In genomic region chr2:132509714-132510113, GRCm38 (mm10) we compare ENCODE assay signal across 14 mouse cellular contexts.
DNase-seq lines count a peak whose midpoint lies in the region; ATAC-seq and TF ChIP-seq lines count a peak whose summit lies in the region.
"Had no signal": no experiment of that assay in that cellular context is flagged by ENCODE, and none has a peak within 500 bp of the region (broad histone marks: within the 10 kb centered on the region; RNA-seq: fewer than 3 reads in every experiment).

No protein-coding gene starts in this region.

- H3K27me3 ChIP-seq in cerebellum, adult 2 months (ENCODE audit: control insufficient read depth, insufficient read depth, low read length), result no peaks in the 10 kb centered on the region
- no peaks in the 10 kb centered on the region for H3K27me3 ChIP-seq in splenic B cell, adult 2 months (ENCODE audit: control insufficient read depth, insufficient read depth, low read length, poor library complexity, severe bottlenecking)
- H3K27me3 ChIP-seq in kidney, embryonic 15.5 days, result no peaks in the 10 kb centered on the region
- H3K27me3 ChIP-seq: forebrain, embryonic 13.5 days; heart, embryonic 12.5 days; hindbrain, embryonic 13.5 days had no signal

- H3K9me3 ChIP-seq in kidney, embryonic 15.5 days (replicated peaks), result no peaks in the 10 kb centered on the region
- H3K9me3 ChIP-seq: forebrain, embryonic 13.5 days; heart, embryonic 12.5 days; hindbrain, embryonic 13.5 days; midbrain, embryonic 12.5 days had no signal

- peak overlapping the region; percentile 17; the same call in 1 of the 2 replicates for H3K27ac ChIP-seq in cerebellum, adult 2 months (ENCODE audit: insufficient read depth, low read length)
- no peak overlapping the region for H3K27ac ChIP-seq in kidney, embryonic 15.5 days
- H3K27ac ChIP-seq: forebrain, embryonic 13.5 days; hindbrain, embryonic 13.5 days; midbrain, embryonic 12.5 days had no signal

- ATAC-seq in kidney, embryonic 15.5 days (replicated peaks; ENCODE audit: low FRiP score), result no peak
- ATAC-seq: forebrain, embryonic 13.5 days had no signal

- no peak for TF ChIP-seq POLR2A in cerebellum, adult 2 months (IDR thresholded peaks at IDR 0.05; ENCODE audit: borderline replicate concordance, insufficient read depth, low read length)

- DNase-seq in cerebellum, adult 2 months, result peak in 1 of 2 experiments; percentile 19
- DNase-seq in cerebellum, adult 8-10 months, result no peak
- peak; percentile 50 for DNase-seq in A20 (ENCODE audit: low read depth, low spot score)
- peak; percentile 21 for DNase-seq in brain, adult 2 months (ENCODE audit: low read depth, low spot score)
- peak; percentile 63 for DNase-seq in splenic B cell, adult 2 months (ENCODE audit: low read depth, low spot score)
- DNase-seq in gastrocnemius, adult 18-20 months (ENCODE audit: low spot score), result no peak
- no peak for DNase-seq in retina, postnatal 1 day
- DNase-seq: kidney, adult 11 months; spleen, adult 18-20 months had no signal

- H3K36me3 ChIP-seq in splenic B cell, adult 2 months (ENCODE audit: control insufficient read depth, insufficient read depth, low read length, poor library complexity, severe bottlenecking), result no peaks in the 10 kb centered on the region
- no peaks in the 10 kb centered on the region for H3K36me3 ChIP-seq in kidney, embryonic 15.5 days
- H3K36me3 ChIP-seq: heart, embryonic 12.5 days; hindbrain, embryonic 13.5 days; midbrain, embryonic 12.5 days had no signal

- peaks cover 29% of the 10 kb centered on the region for H3K4me1 ChIP-seq in cerebellum, adult 2 months (ENCODE audit: control insufficient read depth, insufficient read depth, low read length)
- no peaks in the 10 kb centered on the region for H3K4me1 ChIP-seq in kidney, embryonic 15.5 days
- H3K4me1 ChIP-seq: forebrain, embryonic 13.5 days; hindbrain, embryonic 13.5 days; midbrain, embryonic 12.5 days had no signal

- H3K4me3 ChIP-seq in cerebellum, adult 2 months (replicated peaks; ENCODE audit: insufficient read depth, low read depth, low read length), result no peak overlapping the region
- H3K4me3 ChIP-seq in kidney, embryonic 15.5 days (replicated peaks), result no peak overlapping the region
- H3K4me3 ChIP-seq: forebrain, embryonic 13.5 days; heart, embryonic 12.5 days; hindbrain, embryonic 13.5 days; midbrain, embryonic 12.5 days had no signal

- TF ChIP-seq CTCF in cerebellum, adult 2 months (IDR thresholded peaks at IDR 0.05; ENCODE audit: borderline replicate concordance, insufficient read depth, low read depth, low read length), result no peak

- H3K9ac ChIP-seq in kidney, embryonic 15.5 days, result no peak overlapping the region
- H3K9ac ChIP-seq: forebrain, embryonic 13.5 days; heart, embryonic 12.5 days; hindbrain, embryonic 13.5 days; midbrain, embryonic 12.5 days had no signal

- H3K4me2 ChIP-seq in kidney, embryonic 15.5 days, result no peak overlapping the region
- H3K4me2 ChIP-seq: forebrain, embryonic 13.5 days; heart, embryonic 12.5 days; hindbrain, embryonic 13.5 days; midbrain, embryonic 12.5 days had no signal

- WGBS in cerebellum, adult 2 months, result 90% methylated on average over 1 of the region's 1 CpGs
- 68% methylated on average over 1 of the region's 1 CpGs for WGBS in kidney, embryonic 15.5 days

Comparison
In these comparisons a context has a peak if more than half of its experiments do, and no peak if none do; other contexts are left out.
1. DNase-seq: peak in A20 (single experiment), brain, adult 2 months (single experiment) and splenic B cell, adult 2 months (single experiment); none in cerebellum, adult 8-10 months (single experiment), gastrocnemius, adult 18-20 months (single experiment) and retina, postnatal 1 day (single experiment).